Mouse (Mus musculus) kidney, postnatal 0 days (tissue): ENCODE measurements around the gene Ccdc186. TPM values are rescaled to one million over a fixed set of nuclear protein-coding genes. Genes with fewer than 3 reads are reported as not detected.
"Not testable (repeated sequence)": the region's sequence is repeated elsewhere in the genome, so short reads cannot be mapped to it uniquely, and the experiment has no call there.

ENCODE experiments used
- ATAC-seq: fragments of 200-750 bp; cut with Nextera tagmentation; replicated peaks from 2 replicates; pipeline ENCODE4 v1.8.0; 2017; ENCODE audit warnings: low read depth, moderate number of reproducible peaks, moderate TSS enrichment, moderate library complexity; ENCODE audit not compliant: low FRiP score
- DNase-seq: peaks from one replicate; pipeline ENCODE4 v3.0.0-alpha.2; 2016; ENCODE audit warnings: low spot score
- H3K27ac ChIP-seq: fragments of 300-500 bp; sonication (generic); 2 replicates; pipeline ENCODE4 v1.5.1; 2014; ENCODE audit warnings: mild to moderate bottlenecking
- H3K27me3 ChIP-seq: fragments of 300-500 bp; sonication (generic); 2 replicates; pipeline ENCODE4 v1.6.1; 2014; ENCODE audit warnings: low read length, mixed read lengths; ENCODE audit not compliant: insufficient read depth
- H3K36me3 ChIP-seq: fragments of 300-500 bp; sonication (generic); 2 replicates; pipeline ENCODE4 v1.6.1; 2014; ENCODE audit warnings: low read length, mixed read lengths; ENCODE audit not compliant: insufficient read depth
- H3K4me1 ChIP-seq: fragments of 300-500 bp; sonication (generic); replicated peaks from 2 replicates; pipeline ENCODE4 v1.6.1; 2014; ENCODE audit warnings: antibody characterized with exemption, low read length, mixed read lengths; ENCODE audit not compliant: insufficient read depth
- H3K4me2 ChIP-seq: fragments of 300-500 bp; sonication (generic); 2 replicates; pipeline ENCODE4 v1.6.1; 2014; ENCODE audit warnings: mild to moderate bottlenecking, low read length, moderate library complexity, mixed read lengths
- H3K4me3 ChIP-seq: fragments of 300-500 bp; sonication (generic); replicated peaks from 2 replicates; pipeline ENCODE4 v1.5.1; 2014; ENCODE audit warnings: low read depth, low read length
- H3K9ac ChIP-seq: fragments of 300-500 bp; sonication (generic); 2 replicates; pipeline ENCODE4 v1.6.1; 2014; ENCODE audit warnings: low read depth, low read length
- H3K9me3 ChIP-seq: fragments of 300-500 bp; sonication (generic); replicated peaks from 2 replicates; pipeline ENCODE4 v1.6.1; 2016; ENCODE audit warnings: low read length, inconsistent platforms, mixed read lengths
- CTCF ChIP-seq: IDR thresholded peaks from 2 replicates; pipeline ENCODE4 v1.5.1; 2016; ENCODE audit warnings: antibody characterized with exemption, low read depth, mild to moderate bottlenecking, moderate library complexity
- whole genome bisulfite sequencing: fragments of 180-500 bp; shearing (Covaris S2); extraction: QIAGEN DNeasy Blood & Tissue Kit; methylation state at CpG from one replicate; pipeline ENCODE4 v1.1.7; 2014; 5-methylcytosine and 5-hydroxymethylcytosine counted together
- polyA plus RNA-seq: library from polyadenylated mRNA; unstranded; fragments of >200 nt; fragmentation: Nextera tagmentation; extraction: Ambion mirVana; gene quantifications from 2 replicates; pipeline ENCODE4 v1.2.1, GENCODE M21; 2015

The Ccdc186 gene
- polyA plus RNA-seq, 1 experiment from 2014 or later: 20.3 TPM

GRCm38 (mm10) chr19:56761727-56762126 lies 60.3 kb downstream of the Ccdc186 start:
- Histone ChIP-seq H3K36me3 (no peaks in the 10 kb centered on the region), H3K9ac (no peak overlapping the region), H3K27ac (no peak overlapping the region), H3K4me1 (no peaks in the 10 kb centered on the region), H3K4me2 (no peak overlapping the region), H3K4me3 (no peak overlapping the region), H3K9me3 (no peaks in the 10 kb centered on the region), H3K27me3 (no peaks in the 10 kb centered on the region)
- DNase-seq: no peak
- ATAC-seq: no peak
- WGBS: 84% methylated on average over 2 of the region's 2 CpGs
- TF ChIP-seq CTCF: no peak

GRCm38 (mm10) chr19:56761096-56761495 lies 60.9 kb downstream of the Ccdc186 start:
- Histone ChIP-seq H3K4me3 (no peak overlapping the region), H3K27me3 (no peaks in the 10 kb centered on the region), H3K36me3 (no peaks in the 10 kb centered on the region), H3K9me3 (no peaks in the 10 kb centered on the region), H3K4me2 (no peak overlapping the region), H3K9ac (no peak overlapping the region), H3K4me1 (no peaks in the 10 kb centered on the region), H3K27ac (no peak overlapping the region)
- no peak for DNase-seq
- no peak for TF ChIP-seq CTCF
- 90% methylated on average over 5 of the region's 5 CpGs for WGBS
- no peak for ATAC-seq

DNA sequence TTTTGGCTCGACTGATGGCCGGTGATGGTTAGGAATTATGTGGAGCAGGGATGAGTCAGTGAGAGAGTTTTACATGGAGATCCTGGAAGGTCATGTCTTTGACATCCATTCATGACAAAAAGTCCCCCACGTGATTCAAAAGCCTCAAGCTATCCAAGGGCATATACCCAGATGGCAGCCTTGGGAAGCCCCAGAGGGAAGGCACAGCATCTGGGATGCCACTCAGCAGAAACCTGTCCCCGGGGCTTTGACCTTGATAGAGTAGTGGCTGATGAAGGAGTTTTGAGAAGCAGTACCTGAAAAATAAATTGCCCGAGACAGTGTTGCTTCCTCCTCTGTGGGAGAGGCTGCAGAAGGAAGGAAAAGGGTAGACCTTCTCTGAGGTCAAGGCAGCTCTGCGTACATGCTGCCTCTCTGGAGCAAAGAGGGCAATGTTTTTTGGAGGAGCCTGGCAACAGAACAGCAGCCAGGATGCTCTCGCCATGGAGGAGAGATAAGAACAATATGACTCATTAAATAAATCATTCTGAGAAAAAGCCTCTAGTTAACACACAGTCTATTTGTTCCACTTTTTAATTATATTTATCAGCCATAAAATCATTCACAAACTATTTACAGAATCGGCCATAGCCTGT lies 61.6 kb downstream of the Ccdc186 start:
- DNase-seq: no peak
- H3K9me3 ChIP-seq: no peaks in the 10 kb centered on the region
- H3K9ac ChIP-seq: no peak overlapping the region
- no peak overlapping the region for H3K4me2 ChIP-seq
- no peaks in the 10 kb centered on the region for H3K36me3 ChIP-seq
- no peaks in the 10 kb centered on the region for H3K4me1 ChIP-seq
- no peak overlapping the region for H3K4me3 ChIP-seq
- no peak overlapping the region for H3K27ac ChIP-seq
- no peak for TF ChIP-seq CTCF
- no peaks in the 10 kb centered on the region for H3K27me3 ChIP-seq
- no peak for ATAC-seq
- 71% methylated on average over 8 of the region's 8 CpGs for WGBS

DNA sequence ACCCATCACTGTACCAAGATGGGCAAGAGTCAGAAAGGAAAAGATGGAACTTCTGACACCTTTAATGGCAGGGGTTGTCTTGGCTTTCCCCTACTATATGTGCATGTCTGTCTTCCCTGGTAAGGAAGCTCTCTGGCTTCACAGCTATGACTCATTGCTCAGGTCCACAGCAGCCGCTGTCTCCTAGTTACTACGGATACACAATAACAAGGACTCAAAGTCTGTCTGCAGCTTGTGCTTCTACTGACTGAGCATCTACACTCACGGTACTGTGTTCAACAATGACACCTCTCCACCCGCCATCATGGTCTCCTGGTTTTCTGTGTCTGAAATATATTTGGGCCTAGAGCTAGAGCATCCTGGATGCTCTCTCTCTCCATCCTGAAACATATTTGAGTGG lies 62.2 kb downstream of the Ccdc186 start:
- WGBS: 81% methylated on average over 4 of the region's 4 CpGs
- Histone ChIP-seq H3K9me3 (no peaks in the 10 kb centered on the region), H3K27ac (no peak overlapping the region), H3K4me1 (no peaks in the 10 kb centered on the region), H3K9ac (no peak overlapping the region), H3K36me3 (no peaks in the 10 kb centered on the region), H3K4me2 (no peak overlapping the region), H3K4me3 (no peak overlapping the region), H3K27me3 (no peaks in the 10 kb centered on the region)
- no peak for TF ChIP-seq CTCF
- ATAC-seq (no peak), DNase-seq (no peak)

GRCm38 (mm10) chr19:56758311-56758710 lies 63.7 kb downstream of the Ccdc186 start:
- no peak for TF ChIP-seq CTCF
- Histone ChIP-seq H3K9me3 (no peaks in the 10 kb centered on the region), H3K4me3 (no peak overlapping the region), H3K9ac (no peak overlapping the region), H3K4me2 (no peak overlapping the region), H3K27me3 (no peaks in the 10 kb centered on the region), H3K4me1 (no peaks in the 10 kb centered on the region), H3K27ac (no peak overlapping the region), H3K36me3 (no peaks in the 10 kb centered on the region)
- 93% methylated on average over 2 of the region's 2 CpGs for WGBS
- no peak for DNase-seq
- no peak for ATAC-seq

GRCm38 (mm10) chr19:56756412-56756811 lies 65.6 kb downstream of the Ccdc186 start:
- Histone ChIP-seq H3K9me3 (no peaks in the 10 kb centered on the region), H3K4me2 (no peak overlapping the region), H3K27ac (no peak overlapping the region), H3K36me3 (no peaks in the 10 kb centered on the region), H3K9ac (no peak overlapping the region), H3K4me1 (no peaks in the 10 kb centered on the region), H3K4me3 (no peak overlapping the region), H3K27me3 (no peaks in the 10 kb centered on the region)
- no peak for DNase-seq
- TF ChIP-seq CTCF: no peak
- WGBS: 78% methylated on average over 10 of the region's 10 CpGs
- no peak for ATAC-seq

GRCm38 (mm10) chr19:56754456-56754855 lies 67.5 kb downstream of the Ccdc186 start:
- H3K4me2 ChIP-seq, H3K9me3 ChIP-seq, H3K36me3 ChIP-seq, ATAC-seq, H3K9ac ChIP-seq, H3K27me3 ChIP-seq, H3K27ac ChIP-seq, H3K4me3 ChIP-seq, DNase-seq, H3K4me1 ChIP-seq: not testable (repeated sequence)
- 93% methylated on average over 2 of the region's 2 CpGs for WGBS
